Mouse (Mus musculus) lung, embryonic 16.5 days (tissue): ENCODE results near the gene Cfap43. TPM values are rescaled to one million over a fixed set of nuclear protein-coding genes. Genes with fewer than 3 reads are reported as not detected.
"Not testable (repeated sequence)": the region's sequence is repeated elsewhere in the genome, so short reads cannot be mapped to it uniquely, and the experiment has no call there.

ENCODE experiments used
- ATAC-seq: fragments of 200-750 bp; cut with Nextera tagmentation; 2 replicates; pipeline ENCODE4 v1.8.0; 2017; ENCODE audit warnings: low read depth, mild to moderate bottlenecking, moderate library complexity
- H3K27ac ChIP-seq: fragments of 300-500 bp; sonication (generic); 2 replicates; pipeline ENCODE4 v1.5.1; 2014; ENCODE audit warnings: mild to moderate bottlenecking, control low read depth, low read length
- H3K27me3 ChIP-seq: fragments of 300-500 bp; sonication (generic); 2 replicates; pipeline ENCODE4 v1.6.1; 2014; ENCODE audit warnings: low read depth, low read length, mixed read lengths; ENCODE audit not compliant: control insufficient read depth, insufficient read depth
- H3K36me3 ChIP-seq: fragments of 300-500 bp; sonication (generic); 2 replicates; pipeline ENCODE4 v1.6.1; 2014; ENCODE audit warnings: low read length; ENCODE audit not compliant: control insufficient read depth, insufficient read depth
- H3K4me1 ChIP-seq: fragments of 300-500 bp; sonication (generic); replicated peaks from 2 replicates; pipeline ENCODE4 v1.6.1; 2014; ENCODE audit warnings: low read length, mixed read lengths; ENCODE audit not compliant: control insufficient read depth, insufficient read depth
- H3K4me2 ChIP-seq: fragments of 300-500 bp; sonication (generic); 2 replicates; pipeline ENCODE4 v1.6.1; 2014; ENCODE audit warnings: low read depth, low read length, control low read depth
- H3K4me3 ChIP-seq: fragments of 300-500 bp; sonication (generic); 2 replicates; pipeline ENCODE4 v1.5.1; 2014; ENCODE audit warnings: mild to moderate bottlenecking, low read length, control low read depth
- H3K9ac ChIP-seq: fragments of 300-500 bp; sonication (generic); 2 replicates; pipeline ENCODE4 v1.6.1; 2014; ENCODE audit warnings: low read length, control low read depth
- H3K9me3 ChIP-seq: fragments of 300-500 bp; sonication (generic); 2 replicates; pipeline ENCODE4 v1.6.1; 2016; ENCODE audit warnings: low read length; ENCODE audit not compliant: control insufficient read depth
- WGBS: fragments of 180-500 bp; shearing (Covaris S2); extraction: QIAGEN DNeasy Blood & Tissue Kit; methylation state at CpG from one replicate; pipeline ENCODE4 v1.1.7; 2014; 5-methylcytosine and 5-hydroxymethylcytosine counted together
- polyA plus RNA-seq: library from polyadenylated mRNA; unstranded; fragments of >200 nt; fragmentation: Nextera tagmentation; extraction: Ambion mirVana; gene quantifications from 2 replicates; pipeline ENCODE4 v1.2.1, GENCODE M21; 2015

Gene Cfap43
- polyA plus RNA-seq, 1 experiment from 2014 or later = 1.7 TPM

GRCm38 (mm10) chr19:47853053-47853452, 66.0 kb downstream of the Cfap43 start:
- Histone ChIP-seq H3K4me3 (no peak overlapping the region), H3K36me3 (no peaks in the 10 kb centered on the region), H3K27ac (no peak overlapping the region), H3K9ac (no peak overlapping the region), H3K4me1 (peaks cover 12% of the 10 kb centered on the region), H3K27me3 (no peaks in the 10 kb centered on the region), H3K4me2 (no peak overlapping the region), H3K9me3 (no peaks in the 10 kb centered on the region)
- ATAC-seq = no peak
- WGBS = 79% methylated on average over 3 of the region's 3 CpGs

GRCm38 (mm10) chr19:47852131-47852530, 67.0 kb downstream of the Cfap43 start:
- not testable (repeated sequence) for ATAC-seq, H3K4me3 ChIP-seq
- 70% methylated on average over 3 of the region's 3 CpGs for WGBS

GRCm38 (mm10) chr19:47849735-47850134, 69.4 kb downstream of the Cfap43 start:
- H3K9ac ChIP-seq = no peak overlapping the region
- WGBS = 82% methylated on average over 3 of the region's 3 CpGs
- no peak overlapping the region for H3K27ac ChIP-seq
- no peak overlapping the region for H3K4me2 ChIP-seq
- no peak for ATAC-seq
- peaks cover 5% of the 10 kb centered on the region; the same call in 1 of the 2 replicates for H3K4me1 ChIP-seq
- no peaks in the 10 kb centered on the region for H3K36me3 ChIP-seq
- no peaks in the 10 kb centered on the region for H3K27me3 ChIP-seq
- no peak overlapping the region for H3K4me3 ChIP-seq
- no peaks in the 10 kb centered on the region for H3K9me3 ChIP-seq

More at GRCm38 (mm10) chr19:47852131-47852530, 67.0 kb downstream of the Cfap43 start:
- not testable (repeated sequence) for H3K27ac ChIP-seq, H3K4me2 ChIP-seq, H3K9me3 ChIP-seq, H3K9ac ChIP-seq, H3K27me3 ChIP-seq, H3K36me3 ChIP-seq
- H3K4me1 ChIP-seq = peaks cover 12% of the 10 kb centered on the region

GRCm38 (mm10) chr19:47841234-47841633, 77.9 kb downstream of the Cfap43 start:
- 78% methylated on average over 13 of the region's 15 CpGs for WGBS

GRCm38 (mm10) chr19:47837527-47837901, 81.6 kb downstream of the Cfap43 start:
- Histone ChIP-seq H3K27ac (no peak overlapping the region), H3K36me3 (no peaks in the 10 kb centered on the region), H3K9ac (peak overlapping the region; percentile 57), H3K4me2 (peak overlapping the region; percentile 85), H3K27me3 (peaks cover 15% of the 10 kb centered on the region), H3K9me3 (no peaks in the 10 kb centered on the region), H3K4me1 (peaks cover 5% of the 10 kb centered on the region; the same call in 1 of the 2 replicates), H3K4me3 (peak overlapping the region; percentile 57)
- 1% methylated on average over 6 of the region's 6 CpGs for WGBS
- peak; percentile 20; the same call in 1 of the 2 replicates for ATAC-seq

More at GRCm38 (mm10) chr19:47841234-47841633, 77.9 kb downstream of the Cfap43 start:
- H3K4me2 ChIP-seq, H3K4me1 ChIP-seq, H3K36me3 ChIP-seq, ATAC-seq, H3K9ac ChIP-seq, H3K9me3 ChIP-seq, H3K4me3 ChIP-seq, H3K27ac ChIP-seq: not testable (repeated sequence)
- peaks cover 15% of the 10 kb centered on the region for H3K27me3 ChIP-seq

- Histone ChIP-seq H3K4me3 (peak overlapping the region; percentile 57), H3K4me1 (peaks cover 5% of the 10 kb centered on the region; the same call in 1 of the 2 replicates), H3K9ac (peak overlapping the region; percentile 57), H3K4me2 (peak overlapping the region; percentile 85), H3K27me3 (peaks cover 15% of the 10 kb centered on the region), H3K9me3 (no peaks in the 10 kb centered on the region), H3K27ac (no peak overlapping the region), H3K36me3 (no peaks in the 10 kb centered on the region)
- ATAC-seq = peak; percentile 86
- 3% methylated on average over 49 of the region's 49 CpGs for WGBS
These were observed 82.2 kb downstream of the Cfap43 start for GRCm38 (mm10) chr19:47836701-47837526.

- peaks cover 5% of the 10 kb centered on the region; the same call in 1 of the 2 replicates for H3K4me1 ChIP-seq
- ATAC-seq = no peak
- H3K27ac ChIP-seq = no peak overlapping the region
- peaks cover 15% of the 10 kb centered on the region for H3K27me3 ChIP-seq
- no peaks in the 10 kb centered on the region for H3K36me3 ChIP-seq
- no peak overlapping the region for H3K4me3 ChIP-seq
- no peak overlapping the region for H3K4me2 ChIP-seq
- WGBS = 81% methylated on average over 7 of the region's 7 CpGs
- H3K9ac ChIP-seq = no peak overlapping the region
- no peaks in the 10 kb centered on the region for H3K9me3 ChIP-seq
These were observed 83.3 kb downstream of the Cfap43 start for GRCm38 (mm10) chr19:47835776-47836175.

GRCm38 (mm10) chr19:47834614-47835013, 84.5 kb downstream of the Cfap43 start:
- WGBS = 58% methylated on average over 5 of the region's 5 CpGs
- peak; percentile 15; the same call in 1 of the 2 replicates for ATAC-seq
- Histone ChIP-seq H3K27ac (peak overlapping the region; percentile 48; the same call in 1 of the 2 replicates), H3K36me3 (no peaks in the 10 kb centered on the region), H3K9me3 (no peaks in the 10 kb centered on the region), H3K9ac (no peak overlapping the region), H3K4me3 (no peak overlapping the region), H3K4me2 (no peak overlapping the region), H3K27me3 (peaks cover 15% of the 10 kb centered on the region), H3K4me1 (peaks cover 5% of the 10 kb centered on the region; the same call in 1 of the 2 replicates)

- WGBS = 71% methylated on average over 16 of the region's 16 CpGs
- H3K9ac ChIP-seq = no peak overlapping the region
- H3K4me1 ChIP-seq = peaks cover 1% of the 10 kb centered on the region; the same call in 1 of the 2 replicates
- H3K36me3 ChIP-seq = no peaks in the 10 kb centered on the region
- no peaks in the 10 kb centered on the region for H3K9me3 ChIP-seq
- ATAC-seq = no peak
- no peak overlapping the region for H3K4me2 ChIP-seq
- no peak overlapping the region for H3K27ac ChIP-seq
- H3K4me3 ChIP-seq = no peak overlapping the region
- peaks cover 8% of the 10 kb centered on the region for H3K27me3 ChIP-seq
These were observed 86.8 kb downstream of the Cfap43 start for GRCm38 (mm10) chr19:47832316-47832715.
